Mouse (Mus musculus): ENCODE results near the gene Grip2. TPM values are rescaled to one million over a fixed set of nuclear protein-coding genes. Genes with fewer than 3 reads are reported as not detected.

The Grip2 gene
- polyA plus RNA-seq, 1 experiment from 2014 or later: 9.0 TPM

GRCm38 (mm10) chr6:91745947-91746582 is 81.0 kb downstream of the Grip2 start:
- no peak overlapping the region for H3K4me3 ChIP-seq
- 52% methylated on average over 7 of the region's 7 CpGs for WGBS
- H3K9me3 ChIP-seq: no peaks in the 10 kb centered on the region
- no peak overlapping the region for H3K9ac ChIP-seq
- H3K27me3 ChIP-seq: no peaks in the 10 kb centered on the region
- no peak overlapping the region for H3K4me2 ChIP-seq
- H3K36me3 ChIP-seq: peaks cover 72% of the 10 kb centered on the region
- no peak overlapping the region for H3K27ac ChIP-seq (replicated peaks)
- H3K4me1 ChIP-seq (replicated peaks): no peaks in the 10 kb centered on the region
- no peak for ATAC-seq (ENCODE audit: low FRiP score, low read depth)

GRCm38 (mm10) chr6:91745246-91745645 is 81.8 kb downstream of the Grip2 start:
- H3K27me3 ChIP-seq: no peaks in the 10 kb centered on the region
- H3K27ac ChIP-seq (replicated peaks): no peak overlapping the region
- no peak for ATAC-seq (ENCODE audit: low FRiP score, low read depth)
- no peak overlapping the region for H3K4me2 ChIP-seq
- WGBS: 86% methylated on average over 3 of the region's 3 CpGs
- peaks cover 69% of the 10 kb centered on the region for H3K36me3 ChIP-seq
- no peaks in the 10 kb centered on the region for H3K9me3 ChIP-seq
- no peak overlapping the region for H3K4me3 ChIP-seq
- no peaks in the 10 kb centered on the region for H3K4me1 ChIP-seq (replicated peaks)
- H3K9ac ChIP-seq: no peak overlapping the region

GRCm38 (mm10) chr6:91743886-91744285 is 83.2 kb downstream of the Grip2 start:
- peaks cover 64% of the 10 kb centered on the region for H3K36me3 ChIP-seq
- 62% methylated on average over 4 of the region's 4 CpGs for WGBS
- no peaks in the 10 kb centered on the region for H3K27me3 ChIP-seq

GRCm38 (mm10) chr6:91742995-91743394 is 84.1 kb downstream of the Grip2 start:
- Histone ChIP-seq H3K4me1 (replicated peaks) (no peaks in the 10 kb centered on the region), H3K27ac (replicated peaks) (no peak overlapping the region), H3K9me3 (no peaks in the 10 kb centered on the region), H3K36me3 (peaks cover 59% of the 10 kb centered on the region), H3K4me2 (no peak overlapping the region), H3K4me3 (no peak overlapping the region), H3K27me3 (no peaks in the 10 kb centered on the region), H3K9ac (no peak overlapping the region)
- WGBS: 77% methylated on average over 8 of the region's 8 CpGs
- no peak for ATAC-seq (ENCODE audit: low FRiP score, low read depth)

More at GRCm38 (mm10) chr6:91743886-91744285, 83.2 kb downstream of the Grip2 start:
- H3K4me1 ChIP-seq (replicated peaks): no peaks in the 10 kb centered on the region
- H3K4me2 ChIP-seq: no peak overlapping the region
- no peak overlapping the region for H3K9ac ChIP-seq
- H3K27ac ChIP-seq (replicated peaks): no peak overlapping the region
- ATAC-seq (ENCODE audit: low FRiP score, low read depth): no peak
- H3K9me3 ChIP-seq: no peaks in the 10 kb centered on the region
- no peak overlapping the region for H3K4me3 ChIP-seq

- peaks cover 58% of the 10 kb centered on the region for H3K36me3 ChIP-seq
- H3K4me2 ChIP-seq: no peak overlapping the region
- WGBS: 61% methylated on average over 3 of the region's 3 CpGs
- no peak for ATAC-seq (ENCODE audit: low FRiP score, low read depth)
- H3K27ac ChIP-seq (replicated peaks): no peak overlapping the region
- H3K9ac ChIP-seq: no peak overlapping the region
- H3K27me3 ChIP-seq: no peaks in the 10 kb centered on the region
- H3K4me3 ChIP-seq: no peak overlapping the region
- H3K4me1 ChIP-seq (replicated peaks): no peaks in the 10 kb centered on the region
- H3K9me3 ChIP-seq: no peaks in the 10 kb centered on the region
Observed at GRCm38 (mm10) chr6:91742466-91742865, 84.6 kb downstream of the Grip2 start.

GRCm38 (mm10) chr6:91741046-91741445 is 86.0 kb downstream of the Grip2 start:
- Histone ChIP-seq H3K4me3 (no peak overlapping the region), H3K4me2 (no peak overlapping the region), H3K4me1 (replicated peaks) (no peaks in the 10 kb centered on the region), H3K9me3 (no peaks in the 10 kb centered on the region), H3K27me3 (no peaks in the 10 kb centered on the region), H3K36me3 (peaks cover 59% of the 10 kb centered on the region), H3K9ac (no peak overlapping the region), H3K27ac (replicated peaks) (no peak overlapping the region)
- ATAC-seq (ENCODE audit: low FRiP score, low read depth): peak; percentile 64
- whole genome bisulfite sequencing: 54% methylated on average over 11 of the region's 11 CpGs

GRCm38 (mm10) chr6:91738058-91738457 is 89.0 kb downstream of the Grip2 start:
- WGBS: 20% methylated on average over 5 of the region's 5 CpGs
- Histone ChIP-seq H3K36me3 (peaks cover 62% of the 10 kb centered on the region), H3K27ac (replicated peaks) (no peak overlapping the region)

GRCm38 (mm10) chr6:91737451-91737850 is 89.6 kb downstream of the Grip2 start:
- no peak overlapping the region for H3K27ac ChIP-seq (replicated peaks)
- WGBS: 86% methylated on average over 7 of the region's 7 CpGs
- H3K4me2 ChIP-seq: no peak overlapping the region
- no peak overlapping the region for H3K4me3 ChIP-seq
- no peaks in the 10 kb centered on the region for H3K27me3 ChIP-seq
- H3K9ac ChIP-seq: no peak overlapping the region
- no peak for ATAC-seq (ENCODE audit: low FRiP score, low read depth)
- no peaks in the 10 kb centered on the region for H3K9me3 ChIP-seq
- H3K36me3 ChIP-seq: peaks cover 64% of the 10 kb centered on the region
- H3K4me1 ChIP-seq (replicated peaks): no peaks in the 10 kb centered on the region

More at GRCm38 (mm10) chr6:91738058-91738457, 89.0 kb downstream of the Grip2 start:
- no peak for ATAC-seq (ENCODE audit: low FRiP score, low read depth)
- H3K27me3 ChIP-seq: no peaks in the 10 kb centered on the region
- H3K9ac ChIP-seq: no peak overlapping the region
- no peak overlapping the region for H3K4me2 ChIP-seq
- H3K9me3 ChIP-seq: no peaks in the 10 kb centered on the region
- no peaks in the 10 kb centered on the region for H3K4me1 ChIP-seq (replicated peaks)
- no peak overlapping the region for H3K4me3 ChIP-seq

GRCm38 (mm10) chr6:91736471-91736870 is 90.6 kb downstream of the Grip2 start:
- Histone ChIP-seq H3K27me3 (no peaks in the 10 kb centered on the region), H3K9ac (no peak overlapping the region), H3K4me1 (replicated peaks) (peaks cover 1% of the 10 kb centered on the region; the same call in 1 of the 2 replicates), H3K4me2 (no peak overlapping the region), H3K36me3 (peaks cover 56% of the 10 kb centered on the region), H3K9me3 (no peaks in the 10 kb centered on the region), H3K27ac (replicated peaks) (no peak overlapping the region), H3K4me3 (no peak overlapping the region)
- 48% methylated on average over 5 of the region's 5 CpGs for WGBS
- ATAC-seq (ENCODE audit: low FRiP score, low read depth): peak; percentile 50; the same call in 1 of the 2 replicates

GRCm38 (mm10) chr6:91732138-91732537 is 94.9 kb downstream of the Grip2 start:
- Histone ChIP-seq H3K36me3 (peaks cover 44% of the 10 kb centered on the region), H3K4me3 (no peak overlapping the region), H3K4me2 (no peak overlapping the region), H3K4me1 (replicated peaks) (peaks cover 31% of the 10 kb centered on the region), H3K27me3 (no peaks in the 10 kb centered on the region), H3K27ac (replicated peaks) (0 out of 2 replicates have a peak overlapping the region, but pooled peaks have one; percentile 6), H3K9me3 (no peaks in the 10 kb centered on the region), H3K9ac (no peak overlapping the region)
- ATAC-seq (ENCODE audit: low FRiP score, low read depth): 0 out of 2 replicates have a peak, but pooled peaks have one; percentile 46
- WGBS: 47% methylated on average over 11 of the region's 11 CpGs

- Histone ChIP-seq H3K27me3 (no peaks in the 10 kb centered on the region), H3K9ac (no peak overlapping the region), H3K36me3 (peaks cover 44% of the 10 kb centered on the region), H3K4me2 (no peak overlapping the region), H3K9me3 (no peaks in the 10 kb centered on the region), H3K27ac (replicated peaks) (peak overlapping the region; percentile 56), H3K4me1 (replicated peaks) (peaks cover 31% of the 10 kb centered on the region), H3K4me3 (no peak overlapping the region)
- ATAC-seq (ENCODE audit: low FRiP score, low read depth): peak; percentile 71
- 6% methylated on average over 12 of the region's 12 CpGs for WGBS
Observed at GRCm38 (mm10) chr6:91729677-91730127, 97.3 kb downstream of the Grip2 start.

GRCm38 (mm10) chr6:91728939-91729619 is 98.0 kb downstream of the Grip2 start:
- H3K36me3 ChIP-seq: peaks cover 49% of the 10 kb centered on the region

More at GRCm38 (mm10) chr6:91728939-91729619, 98.0 kb downstream of the Grip2 start:
- H3K4me2 ChIP-seq: no peak overlapping the region
- H3K9ac ChIP-seq: no peak overlapping the region
- H3K4me1 ChIP-seq (replicated peaks): peaks cover 31% of the 10 kb centered on the region
- H3K27ac ChIP-seq (replicated peaks): peak overlapping the region; percentile 56
- H3K9me3 ChIP-seq: no peaks in the 10 kb centered on the region
- 25% methylated on average over 6 of the region's 6 CpGs for WGBS
- H3K27me3 ChIP-seq: no peaks in the 10 kb centered on the region
- H3K4me3 ChIP-seq: no peak overlapping the region
- peak; percentile 39; the same call in 1 of the 2 replicates for ATAC-seq (ENCODE audit: low FRiP score, low read depth)

Data from hindbrain, embryonic 15.5 days (tissue).